Mouse (Mus musculus): ENCODE data around the gene Scaf8. TPM values are rescaled to one million over a fixed set of nuclear protein-coding genes. Genes with fewer than 3 reads are reported as not detected.

Scaf8 gene
- total and polyA plus RNA-seq, 3 experiments, result 14.4 to 24.6 TPM; not detected in 1

DNA sequence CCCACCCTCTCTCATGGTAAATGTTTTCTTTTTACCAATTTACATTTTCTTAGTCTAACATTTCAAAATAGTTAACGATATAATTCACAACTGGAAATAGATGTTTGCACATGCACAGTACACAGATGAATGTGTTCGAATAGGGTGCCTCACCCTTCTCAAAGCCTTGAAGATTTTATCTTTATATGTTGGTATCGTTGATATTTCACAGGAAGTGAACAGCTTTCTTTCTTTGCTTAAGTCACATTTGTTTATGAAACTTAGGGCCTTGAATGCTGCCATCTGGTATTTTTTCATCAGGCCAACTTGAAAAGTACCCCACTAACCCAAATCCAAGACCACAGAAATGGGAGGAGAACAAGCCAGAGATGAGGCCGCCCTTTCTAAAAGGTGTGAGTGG, 94.8 kb downstream of the Scaf8 start:
- no peak for DNase-seq (ENCODE audit: low read depth, low spot score)
- H3K9ac ChIP-seq (ENCODE audit: control insufficient read depth, low read depth, low read length, poor library complexity, severe bottlenecking), result no peak overlapping the region
- no peak overlapping the region for H3K4me3 ChIP-seq (ENCODE audit: control insufficient read depth in 1 of 2, insufficient read depth in 1 of 2, low read depth in 2 of 2, low read length in 2 of 2)
- no peaks in the 10 kb centered on the region for H3K27me3 ChIP-seq (ENCODE audit: control insufficient read depth in 1 of 2, insufficient read depth in 2 of 2, low read length in 2 of 2)
- H3K36me3 ChIP-seq (ENCODE audit: control insufficient read depth in 1 of 2, insufficient read depth in 2 of 2, low read length in 2 of 2), result peaks cover 2 to 13% of the 10 kb centered on the region in 2 experiments
- no peak overlapping the region for H3K27ac ChIP-seq (ENCODE audit: control insufficient read depth, low read depth, low read length)
- H3K79me2 ChIP-seq (ENCODE audit: control insufficient read depth, insufficient read depth, low read length, poor library complexity), result peaks cover 8% of the 10 kb centered on the region; the same call in 1 of the 2 replicates
- TF ChIP-seq MXI1 (IDR thresholded peaks at IDR 0.05; ENCODE audit: low read depth, low read length) (no peak), ETS1 (IDR thresholded peaks at IDR 0.05; ENCODE audit: low read depth, low read length) (no peak), NRF1 (IDR thresholded peaks at IDR 0.05; ENCODE audit: insufficient read depth, low read depth, low read length, poor library complexity, severe bottlenecking) (no peak), ELF1 (IDR thresholded peaks at IDR 0.05; ENCODE audit: low read depth, low read length) (no peak), UBTF (IDR thresholded peaks at IDR 0.05; ENCODE audit: borderline replicate concordance, insufficient read depth, low read depth, low read length) (no peak), ZNF384 (IDR thresholded peaks at IDR 0.05; ENCODE audit: low read depth, low read length) (no peak), MAX (IDR thresholded peaks at IDR 0.05; ENCODE audit: low read length) (no peak), MYB (IDR thresholded peaks at IDR 0.05; ENCODE audit: low read depth, low read length) (no peak), ZKSCAN1 (IDR thresholded peaks at IDR 0.05; ENCODE audit: low read depth, low read length) (no peak)
- H3K4me1 ChIP-seq (ENCODE audit: control insufficient read depth in 1 of 2, insufficient read depth in 2 of 2, low read length in 2 of 2), result peaks cover 5 to 12% of the 10 kb centered on the region in 2 experiments
- no peaks in the 10 kb centered on the region for H3K9me3 ChIP-seq (replicated peaks; ENCODE audit: insufficient read depth, low read length)

DNA sequence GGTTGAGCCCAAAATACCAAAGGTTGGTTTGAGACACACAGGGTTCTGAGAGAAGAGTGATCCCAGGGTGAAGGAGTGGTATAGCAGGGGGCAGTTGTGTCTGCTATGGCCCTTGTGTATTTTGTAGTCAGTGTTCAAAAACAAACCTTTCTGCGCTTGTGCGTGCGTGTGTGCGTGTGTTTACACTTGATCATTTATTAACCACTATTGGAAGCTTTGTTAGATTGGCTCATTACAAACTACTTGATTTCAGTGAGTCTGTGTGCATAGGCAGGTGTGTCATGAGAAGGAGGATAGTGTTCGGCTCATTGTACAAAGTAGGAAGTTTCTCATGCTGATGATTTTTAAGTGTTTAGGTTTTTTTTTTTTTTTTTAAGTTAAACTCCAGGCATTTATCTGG, 95.4 kb downstream of the Scaf8 start:
- peaks cover 2 to 7% of the 10 kb centered on the region in 2 experiments for H3K36me3 ChIP-seq (ENCODE audit: control insufficient read depth in 1 of 2, insufficient read depth in 2 of 2, low read length in 2 of 2)
- no peak overlapping the region for H3K9ac ChIP-seq (ENCODE audit: control insufficient read depth, low read depth, low read length, poor library complexity, severe bottlenecking)
- peaks cover 2 to 9% of the 10 kb centered on the region in 2 experiments; a peak in 2 of 4 replicates for H3K4me1 ChIP-seq (ENCODE audit: control insufficient read depth in 1 of 2, insufficient read depth in 2 of 2, low read length in 2 of 2)
- H3K9me3 ChIP-seq (replicated peaks; ENCODE audit: insufficient read depth, low read length), result no peaks in the 10 kb centered on the region
- no peak overlapping the region for H3K4me3 ChIP-seq (ENCODE audit: control insufficient read depth in 1 of 2, insufficient read depth in 1 of 2, low read depth in 2 of 2, low read length in 2 of 2)
- peaks cover 8% of the 10 kb centered on the region; the same call in 1 of the 2 replicates for H3K79me2 ChIP-seq (ENCODE audit: control insufficient read depth, insufficient read depth, low read length, poor library complexity)
- no peaks in the 10 kb centered on the region for H3K27me3 ChIP-seq (ENCODE audit: control insufficient read depth in 1 of 2, insufficient read depth in 2 of 2, low read length in 2 of 2)
- DNase-seq (ENCODE audit: low read depth, low spot score), result no peak
- TF ChIP-seq POLR2AphosphoS2 (IDR thresholded peaks at IDR 0.05; ENCODE audit: low read length) (no peak), NRF1 (IDR thresholded peaks at IDR 0.05; ENCODE audit: insufficient read depth, low read depth, low read length, poor library complexity, severe bottlenecking) (no peak)
- no peak overlapping the region for H3K27ac ChIP-seq (ENCODE audit: control insufficient read depth, low read depth, low read length)

DNA sequence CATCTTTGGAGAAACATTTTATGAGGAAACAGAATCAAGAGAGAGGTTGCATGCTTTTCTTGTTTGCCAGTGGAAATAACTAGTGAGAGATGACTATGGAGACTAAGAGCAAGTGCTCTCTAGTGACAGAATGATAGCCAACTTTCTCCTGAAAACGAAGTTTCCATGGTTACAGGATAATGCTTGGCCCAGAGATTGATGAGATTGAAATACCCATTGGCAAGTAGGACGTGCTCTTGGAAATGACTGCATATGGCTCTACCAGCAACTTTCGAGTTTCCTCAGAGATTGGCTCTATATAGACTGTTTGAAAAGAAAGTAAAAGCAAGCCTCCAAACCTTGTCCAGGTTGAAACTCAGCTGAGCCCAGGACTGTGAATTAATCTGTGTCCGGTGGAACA, 97.3 kb downstream of the Scaf8 start:
- H3K27ac ChIP-seq (ENCODE audit: control insufficient read depth, low read depth, low read length), result no peak overlapping the region
- H3K79me2 ChIP-seq (ENCODE audit: control insufficient read depth, insufficient read depth, low read length, poor library complexity), result 0 out of 2 replicates have a peak, but pooled peaks cover 3% of the 10 kb centered on the region
- peaks cover 0 to 2% of the 10 kb centered on the region in 2 experiments; a peak in 2 of 4 replicates for H3K36me3 ChIP-seq (ENCODE audit: control insufficient read depth in 1 of 2, insufficient read depth in 2 of 2, low read length in 2 of 2)
- H3K9me3 ChIP-seq (replicated peaks; ENCODE audit: insufficient read depth, low read length), result no peaks in the 10 kb centered on the region
- no peak overlapping the region for H3K4me3 ChIP-seq (ENCODE audit: control insufficient read depth in 1 of 2, insufficient read depth in 1 of 2, low read depth in 2 of 2, low read length in 2 of 2)
- TF ChIP-seq SMC3 (IDR thresholded peaks at IDR 0.05; ENCODE audit: low read depth, low read length), result no peak
- no peak for TF ChIP-seq MYC (IDR thresholded peaks at IDR 0.05; ENCODE audit: low read depth, low read length)
- no peak for TF ChIP-seq JUND (IDR thresholded peaks at IDR 0.05; ENCODE audit: low read depth, low read length)
- TF ChIP-seq MEF2A (IDR thresholded peaks at IDR 0.05; ENCODE audit: extremely low read depth, insufficient replicate concordance, low read depth, low read length, poor library complexity, severe bottlenecking), result no peak
- TF ChIP-seq KAT2A (conservative IDR thresholded peaks at IDR 0.05; ENCODE audit: low read depth, low read length), result no peak
- TF ChIP-seq MXI1 (IDR thresholded peaks at IDR 0.05; ENCODE audit: low read depth, low read length), result no peak
- TF ChIP-seq TAL1 (IDR thresholded peaks at IDR 0.05; ENCODE audit: low read length), result no peak
- DNase-seq (ENCODE audit: low read depth, low spot score), result no peak
- H3K4me1 ChIP-seq (ENCODE audit: control insufficient read depth in 1 of 2, insufficient read depth in 2 of 2, low read length in 2 of 2), result no peaks in the 10 kb centered on the region
- H3K27me3 ChIP-seq (ENCODE audit: control insufficient read depth in 1 of 2, insufficient read depth in 2 of 2, low read length in 2 of 2), result no peaks in the 10 kb centered on the region
- H3K9ac ChIP-seq (ENCODE audit: control insufficient read depth, low read depth, low read length, poor library complexity, severe bottlenecking), result no peak overlapping the region
